Comparison of ENCODE assay signal across 9 mouse cellular contexts in the genomic region with DNA sequence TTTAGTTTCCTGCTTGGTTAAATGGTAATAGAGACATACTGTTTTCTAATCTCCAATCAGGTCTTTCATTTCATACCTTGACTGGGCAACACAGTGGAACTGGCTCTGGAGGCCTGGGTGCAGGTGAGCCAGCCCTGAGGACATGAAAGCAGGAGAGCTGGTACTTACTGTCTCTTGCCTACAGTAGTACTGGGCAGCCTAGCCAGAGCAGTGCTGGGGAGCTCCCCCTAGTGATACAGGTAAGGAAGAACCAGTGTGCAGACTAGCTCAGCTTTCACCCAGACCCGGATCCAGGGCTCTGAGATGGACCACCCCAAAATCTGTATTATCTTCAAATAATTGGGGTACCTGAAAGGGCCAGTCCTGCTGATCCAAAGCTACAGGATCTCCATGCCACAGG.
DNase-seq lines count a peak whose midpoint lies in the region; ATAC-seq lines count a peak whose summit lies in the region.
"Had no signal": no experiment of that assay in that cellular context is flagged by ENCODE, and none has a peak within 500 bp of the region (broad histone marks: within the 10 kb centered on the region; RNA-seq: fewer than 3 reads in every experiment).

No protein-coding gene starts in this region.

- 44% methylated on average over 1 of the region's 1 CpGs for WGBS in midbrain, embryonic 11.5 days
- 64% methylated on average over 1 of the region's 1 CpGs for WGBS in midbrain, embryonic 10.5 days

- no peak overlapping the region for H3K4me3 ChIP-seq in midbrain, embryonic 11.5 days (ENCODE audit: low read depth, low read length)
- H3K4me3 ChIP-seq in midbrain, embryonic 10.5 days = no peak overlapping the region
- H3K4me3 ChIP-seq: embryonic facial prominence, embryonic 13.5 days; liver, embryonic 15.5 days had no signal

- H3K27ac ChIP-seq in midbrain, embryonic 11.5 days (ENCODE audit: low read depth, low read length) = no peak overlapping the region
- H3K27ac ChIP-seq in midbrain, embryonic 10.5 days (replicated peaks) = no peak overlapping the region
- H3K27ac ChIP-seq: embryonic facial prominence, embryonic 13.5 days; liver, embryonic 15.5 days had no signal

- H3K9me3 ChIP-seq in midbrain, embryonic 11.5 days (ENCODE audit: control insufficient read depth, low read length) = no peaks in the 10 kb centered on the region
- H3K9me3 ChIP-seq in midbrain, embryonic 10.5 days (replicated peaks) = no peaks in the 10 kb centered on the region
- H3K9me3 ChIP-seq: embryonic facial prominence, embryonic 13.5 days; liver, embryonic 15.5 days had no signal

- no peaks in the 10 kb centered on the region for H3K27me3 ChIP-seq in midbrain, embryonic 11.5 days (ENCODE audit: control insufficient read depth, insufficient read depth, low read length)
- H3K27me3 ChIP-seq in midbrain, embryonic 10.5 days (ENCODE audit: low read depth, poor library complexity, severe bottlenecking) = no peaks in the 10 kb centered on the region
- H3K27me3 ChIP-seq: embryonic facial prominence, embryonic 13.5 days; liver, embryonic 15.5 days had no signal

- peak; percentile 44 for DNase-seq in midbrain, embryonic 11.5 days (ENCODE audit: low spot score, missing footprints)
- no peak for DNase-seq in midbrain, embryonic 10.5 days (ENCODE audit: low spot score)
- peak; percentile 11 for DNase-seq in cerebellum, adult 8-10 months
- DNase-seq in kidney, postnatal 14 days = peak; percentile 30
- peak; percentile 18 for DNase-seq in thymus, postnatal 0 days (ENCODE audit: low spot score)
- no peak for DNase-seq in heart, postnatal 10 days
- DNase-seq in spleen, postnatal 10 days (ENCODE audit: low spot score in 2 of 2) = no peak

- ATAC-seq in midbrain, embryonic 11.5 days (ENCODE audit: low FRiP score) = peak; percentile 54; the same call in 1 of the 2 replicates

- no peak overlapping the region for H3K9ac ChIP-seq in midbrain, embryonic 11.5 days (ENCODE audit: low read length)
- H3K9ac ChIP-seq: embryonic facial prominence, embryonic 13.5 days; liver, embryonic 15.5 days had no signal

- H3K4me1 ChIP-seq in midbrain, embryonic 11.5 days (ENCODE audit: control insufficient read depth, insufficient read depth, low read length) = no peaks in the 10 kb centered on the region
- H3K4me1 ChIP-seq in midbrain, embryonic 10.5 days = no peaks in the 10 kb centered on the region
- H3K4me1 ChIP-seq: liver, embryonic 15.5 days had no signal

- intact Hi-C loops in heart, postnatal 10 days (cut with DNase I) = no loop called here

- H3K4me2 ChIP-seq in midbrain, embryonic 11.5 days = no peak overlapping the region
- H3K4me2 ChIP-seq: embryonic facial prominence, embryonic 13.5 days; liver, embryonic 15.5 days had no signal

- no peaks in the 10 kb centered on the region for H3K36me3 ChIP-seq in midbrain, embryonic 11.5 days (ENCODE audit: control insufficient read depth, insufficient read depth, low read length)
- H3K36me3 ChIP-seq in midbrain, embryonic 10.5 days = peaks cover 6% of the 10 kb centered on the region
- H3K36me3 ChIP-seq: liver, embryonic 15.5 days had no signal

Comparison
In these comparisons a context has a peak if more than half of its experiments do, and no peak if none do; other contexts are left out.
1. DNase-seq: peak in midbrain, embryonic 11.5 days (single experiment), cerebellum, adult 8-10 months (single experiment), kidney, postnatal 14 days (single experiment) and thymus, postnatal 0 days (single experiment); none in midbrain, embryonic 10.5 days (single experiment), heart, postnatal 10 days (0 of 2) and spleen, postnatal 10 days (0 of 2).